Mouse (Mus musculus) liver, embryonic 16.5 days (tissue): ENCODE measurements at regions not wholly inside any gene's neighbourhood (a gene's known extent, or its start where the extent isn't known, plus 50 kb on each side); places are given as distances from the start of the nearest gene placed in this dataset.
"Not testable (repeated sequence)": the region's sequence is repeated elsewhere in the genome, so short reads cannot be mapped to it uniquely, and the experiment has no call there.

ENCODE experiments used
- ATAC-seq: fragments of 200-750 bp; cut with Nextera tagmentation; 2 replicates; pipeline ENCODE4 v1.8.0; 2017; ENCODE audit warnings: low read depth, mild to moderate bottlenecking, moderate number of reproducible peaks, moderate library complexity
- H3K27ac ChIP-seq: fragments of 300-500 bp; sonication (generic); 2 replicates; pipeline ENCODE4 v1.5.1; 2014; ENCODE audit warnings: mild to moderate bottlenecking, low read length
- H3K27me3 ChIP-seq: fragments of 300-500 bp; sonication (generic); 2 replicates; pipeline ENCODE4 v1.6.1; 2014; ENCODE audit warnings: low read depth, low read length, mixed read lengths; ENCODE audit not compliant: control insufficient read depth, insufficient read depth
- H3K36me3 ChIP-seq: fragments of 300-500 bp; sonication (generic); 2 replicates; pipeline ENCODE4 v1.6.1; 2014; ENCODE audit warnings: mild to moderate bottlenecking; ENCODE audit not compliant: control insufficient read depth, insufficient read depth
- H3K4me1 ChIP-seq: fragments of 300-500 bp; sonication (generic); 2 replicates; pipeline ENCODE4 v1.6.1; 2014; ENCODE audit warnings: low read depth, low read length, mixed read lengths; ENCODE audit not compliant: control insufficient read depth
- H3K4me2 ChIP-seq: fragments of 300-500 bp; sonication (generic); 2 replicates; pipeline ENCODE4 v1.6.1; 2014; ENCODE audit warnings: low read depth, low read length, mixed read lengths
- H3K4me3 ChIP-seq: fragments of 300-500 bp; sonication (generic); 2 replicates; pipeline ENCODE4 v1.5.1; 2014; ENCODE audit warnings: low read depth, mild to moderate bottlenecking, low read length
- H3K9ac ChIP-seq: fragments of 300-500 bp; sonication (generic); 2 replicates; pipeline ENCODE4 v1.6.1; 2014; ENCODE audit warnings: low read depth, low read length
- H3K9me3 ChIP-seq: fragments of 300-500 bp; sonication (generic); replicated peaks from 2 replicates; pipeline ENCODE4 v1.6.1; 2016; ENCODE audit warnings: low read length; ENCODE audit not compliant: control insufficient read depth
- WGBS: fragments of 180-500 bp; shearing (Covaris S2); extraction: QIAGEN DNeasy Blood & Tissue Kit; methylation state at CpG from one replicate; pipeline ENCODE4 v1.1.7; 2014; ENCODE audit not compliant: insufficient replicate concordance; 5-methylcytosine and 5-hydroxymethylcytosine counted together

DNA sequence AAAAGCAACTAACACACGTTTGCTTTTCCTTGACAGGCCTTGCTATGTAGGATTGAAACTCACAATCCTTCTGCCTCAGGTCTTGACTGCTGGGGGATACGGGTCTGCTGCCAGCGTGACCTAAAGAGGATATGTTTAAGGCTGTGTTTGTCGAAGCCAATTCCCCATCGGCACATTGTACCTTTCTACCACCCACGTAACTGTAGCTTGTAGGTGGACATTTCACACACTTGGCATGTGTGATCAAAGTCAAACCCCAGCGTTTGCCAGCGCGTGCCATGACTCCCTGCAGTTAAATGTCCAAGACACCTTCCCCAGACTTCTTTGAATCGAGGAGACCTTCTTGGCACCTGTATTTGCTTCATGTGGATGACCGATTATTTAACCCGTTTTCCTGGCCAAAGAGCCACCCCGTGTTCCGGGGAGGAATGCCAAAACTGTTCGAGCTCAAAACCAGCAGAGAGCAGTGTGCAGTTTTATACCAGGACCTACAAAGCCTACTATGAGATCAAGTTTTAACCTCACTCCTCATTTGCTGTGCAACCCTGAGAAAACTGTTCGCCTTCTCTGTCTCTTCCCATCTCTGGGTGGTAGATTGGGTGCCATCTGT, 395.4 kb upstream of the Zfp507 start:
- H3K36me3 ChIP-seq = no peaks in the 10 kb centered on the region

DNA sequence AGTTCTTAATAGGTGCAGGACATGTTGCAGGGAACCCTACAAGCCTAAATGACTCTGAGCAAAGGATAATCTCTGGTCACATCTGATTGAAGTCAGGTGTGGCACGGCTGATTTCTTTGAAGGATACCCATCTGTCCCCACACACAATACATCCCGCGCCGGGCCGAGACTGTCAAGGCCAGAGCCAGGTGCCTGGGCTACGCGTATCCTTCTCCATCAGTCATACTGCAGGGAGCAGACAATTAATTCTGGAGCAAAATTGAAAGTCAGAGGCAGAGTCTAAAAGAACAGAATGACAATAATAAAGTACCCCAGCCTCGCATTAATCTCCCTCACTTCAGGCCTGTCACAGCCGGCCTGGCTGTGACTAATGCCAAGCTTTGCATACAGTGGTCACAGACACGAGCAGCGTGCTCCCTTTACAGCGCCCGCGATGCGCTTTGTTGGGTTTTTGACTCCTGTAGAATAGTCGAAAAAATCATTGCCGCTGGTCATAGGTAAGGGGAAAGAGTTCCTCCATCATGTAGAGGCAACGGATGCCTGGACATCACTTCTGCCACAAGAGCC, 393.4 kb upstream of the Zfp507 start:
- 80% methylated on average over 18 of the region's 18 CpGs for WGBS
- Histone ChIP-seq H3K36me3 (no peaks in the 10 kb centered on the region), H3K4me2 (no peak overlapping the region), H3K4me3 (no peak overlapping the region), H3K27ac (no peak overlapping the region), H3K4me1 (no peaks in the 10 kb centered on the region), H3K27me3 (no peaks in the 10 kb centered on the region), H3K9ac (no peak overlapping the region), H3K9me3 (no peaks in the 10 kb centered on the region)
- ATAC-seq = no peak

More for the DNA sequence above, 395.4 kb upstream of the Zfp507 start:
- no peaks in the 10 kb centered on the region for H3K27me3 ChIP-seq
- no peak overlapping the region for H3K9ac ChIP-seq
- H3K4me3 ChIP-seq = no peak overlapping the region
- no peaks in the 10 kb centered on the region for H3K9me3 ChIP-seq
- no peak overlapping the region for H3K27ac ChIP-seq
- H3K4me2 ChIP-seq = no peak overlapping the region
- no peaks in the 10 kb centered on the region for H3K4me1 ChIP-seq
- ATAC-seq = no peak
- WGBS = 69% methylated on average over 16 of the region's 16 CpGs

DNA sequence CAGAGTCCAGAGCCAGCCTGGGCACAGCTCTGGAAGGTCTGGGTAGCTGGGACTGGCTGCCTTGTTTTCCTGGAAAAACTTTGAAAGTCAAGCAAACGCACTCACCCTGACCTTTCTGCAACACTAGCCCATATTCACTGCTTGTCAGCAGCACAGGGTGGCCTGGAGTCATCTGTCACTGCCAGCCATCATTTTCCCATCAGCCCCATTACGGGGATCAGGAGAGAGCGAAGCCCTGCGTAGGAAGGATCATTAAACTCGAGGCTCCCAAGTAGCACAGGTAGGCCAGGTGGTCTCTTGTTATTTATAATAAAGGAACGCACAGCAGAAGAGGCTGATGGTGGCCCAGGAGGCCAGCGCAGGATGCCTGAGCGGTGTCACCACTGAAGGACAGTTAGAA, 389.8 kb upstream of the Zfp507 start:
- Histone ChIP-seq H3K27me3 (no peaks in the 10 kb centered on the region), H3K4me3 (no peak overlapping the region), H3K9me3 (no peaks in the 10 kb centered on the region), H3K4me1 (no peaks in the 10 kb centered on the region), H3K4me2 (no peak overlapping the region), H3K27ac (no peak overlapping the region), H3K36me3 (no peaks in the 10 kb centered on the region), H3K9ac (no peak overlapping the region)
- 66% methylated on average over 8 of the region's 8 CpGs for WGBS
- ATAC-seq = no peak

DNA sequence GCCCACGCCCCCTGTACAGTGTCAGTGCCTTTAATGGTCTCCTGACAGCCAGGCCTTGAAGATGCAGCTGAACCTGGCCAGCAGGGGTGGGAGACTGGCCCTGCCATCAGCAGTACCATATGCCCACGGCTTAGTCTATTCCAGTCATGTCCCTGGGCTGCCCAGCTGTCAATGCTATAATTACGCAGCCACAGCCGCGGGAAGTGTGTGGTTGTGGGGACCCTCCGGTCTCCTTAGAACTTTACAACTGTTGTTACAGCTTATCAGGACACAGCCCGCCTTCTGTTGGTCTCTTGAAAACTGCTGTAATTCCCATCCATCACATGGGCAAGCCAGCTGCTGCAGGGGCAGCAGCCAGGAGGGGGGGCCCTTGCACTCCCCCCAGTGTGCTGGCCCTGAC, 375.1 kb upstream of the Zfp507 start:
- WGBS = 32% methylated on average over 7 of the region's 7 CpGs
- no peaks in the 10 kb centered on the region for H3K4me1 ChIP-seq
- H3K36me3 ChIP-seq = no peaks in the 10 kb centered on the region
- no peak overlapping the region for H3K9ac ChIP-seq
- H3K4me3 ChIP-seq = no peak overlapping the region
- no peak overlapping the region for H3K27ac ChIP-seq
- no peaks in the 10 kb centered on the region for H3K9me3 ChIP-seq
- no peak overlapping the region for H3K4me2 ChIP-seq
- H3K27me3 ChIP-seq = no peaks in the 10 kb centered on the region
- ATAC-seq = no peak

DNA sequence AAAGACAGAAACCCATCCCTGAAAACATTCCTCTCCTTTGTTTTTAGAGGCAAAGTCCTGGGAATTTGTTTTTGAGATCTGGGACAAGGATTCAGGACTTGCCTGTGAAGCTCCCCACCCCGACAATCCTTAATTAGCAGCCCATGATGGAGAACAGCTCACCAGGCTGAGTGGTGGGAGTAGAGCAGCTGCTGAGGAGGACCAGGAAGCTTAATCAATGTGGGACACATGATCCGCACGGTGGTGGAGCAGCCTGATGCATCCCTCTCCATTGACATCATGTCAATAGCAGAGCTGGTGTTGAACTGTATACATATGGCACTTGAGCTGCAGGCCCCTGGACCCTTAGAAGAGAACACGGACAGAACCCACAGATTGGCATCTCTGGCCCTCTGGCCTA, 372.5 kb upstream of the Zfp507 start:
- no peak for ATAC-seq
- no peak overlapping the region for H3K4me2 ChIP-seq
- no peaks in the 10 kb centered on the region for H3K9me3 ChIP-seq
- 64% methylated on average over 4 of the region's 4 CpGs for WGBS
- no peaks in the 10 kb centered on the region for H3K4me1 ChIP-seq
- no peak overlapping the region for H3K9ac ChIP-seq
- no peak overlapping the region for H3K27ac ChIP-seq
- no peaks in the 10 kb centered on the region for H3K27me3 ChIP-seq
- no peaks in the 10 kb centered on the region for H3K36me3 ChIP-seq
- H3K4me3 ChIP-seq = no peak overlapping the region

DNA sequence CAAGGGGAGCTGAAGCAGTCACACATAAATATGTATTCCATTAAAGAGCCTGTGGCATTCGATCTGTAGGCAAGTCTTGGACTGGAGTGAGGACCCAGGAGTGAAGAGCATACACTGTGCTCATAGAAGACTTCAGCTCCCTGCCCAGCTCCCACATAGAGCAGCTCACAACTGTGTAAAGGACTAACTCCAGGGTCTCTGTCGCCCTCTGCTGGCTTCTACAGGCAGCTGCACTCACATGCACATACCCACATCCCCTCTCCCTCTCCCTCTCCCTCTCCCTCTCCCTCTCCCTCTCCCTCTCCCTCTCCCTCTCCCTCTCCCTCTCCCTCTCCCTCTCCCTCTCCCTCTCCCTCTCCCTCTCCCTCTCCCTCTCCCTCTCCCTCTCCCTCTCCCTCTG, 369.7 kb upstream of the Zfp507 start:
- H3K36me3 ChIP-seq, H3K27ac ChIP-seq, H3K4me1 ChIP-seq, H3K9me3 ChIP-seq, H3K9ac ChIP-seq, ATAC-seq, H3K4me2 ChIP-seq, H3K4me3 ChIP-seq, H3K27me3 ChIP-seq: not testable (repeated sequence)
- 19% methylated on average over 2 of the region's 2 CpGs for WGBS

DNA sequence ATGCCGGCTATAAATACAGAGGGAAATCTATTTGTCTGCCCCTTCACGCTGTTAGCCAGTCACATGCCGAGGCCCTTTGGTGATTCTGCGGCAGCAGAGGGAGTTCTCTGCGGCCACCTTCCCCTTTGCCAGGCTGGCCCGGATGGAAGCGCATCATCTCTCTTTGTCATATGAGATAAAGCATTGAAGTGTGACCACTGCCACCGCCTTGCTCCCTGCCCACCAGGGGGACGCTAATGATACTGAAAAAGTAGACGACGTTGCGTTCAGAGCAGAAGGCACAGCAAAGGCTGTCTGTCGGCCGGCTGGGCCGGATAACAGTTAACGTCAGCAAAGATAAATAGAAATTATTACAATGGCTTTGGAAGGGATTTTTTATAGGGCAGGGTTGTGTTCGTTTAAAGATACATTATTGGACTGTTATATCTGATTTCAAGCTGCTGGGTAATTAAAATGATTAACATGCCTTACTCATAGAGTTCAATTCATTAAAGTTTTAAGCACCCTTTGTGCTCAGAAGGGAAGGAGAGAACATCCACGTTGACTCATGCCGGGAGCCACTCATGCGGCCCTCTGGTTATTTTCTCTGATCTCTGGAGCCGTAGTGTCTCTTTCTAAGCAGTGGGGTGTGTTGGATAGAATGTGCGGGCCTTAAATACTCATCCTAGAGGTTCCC, 354.6 kb upstream of the Zfp507 start:
- Histone ChIP-seq H3K9me3 (no peaks in the 10 kb centered on the region), H3K36me3 (no peaks in the 10 kb centered on the region), H3K4me1 (no peaks in the 10 kb centered on the region), H3K9ac (no peak overlapping the region), H3K4me3 (no peak overlapping the region), H3K27me3 (no peaks in the 10 kb centered on the region), H3K27ac (no peak overlapping the region), H3K4me2 (no peak overlapping the region)
- no peak for ATAC-seq
- WGBS = 68% methylated on average over 22 of the region's 22 CpGs

DNA sequence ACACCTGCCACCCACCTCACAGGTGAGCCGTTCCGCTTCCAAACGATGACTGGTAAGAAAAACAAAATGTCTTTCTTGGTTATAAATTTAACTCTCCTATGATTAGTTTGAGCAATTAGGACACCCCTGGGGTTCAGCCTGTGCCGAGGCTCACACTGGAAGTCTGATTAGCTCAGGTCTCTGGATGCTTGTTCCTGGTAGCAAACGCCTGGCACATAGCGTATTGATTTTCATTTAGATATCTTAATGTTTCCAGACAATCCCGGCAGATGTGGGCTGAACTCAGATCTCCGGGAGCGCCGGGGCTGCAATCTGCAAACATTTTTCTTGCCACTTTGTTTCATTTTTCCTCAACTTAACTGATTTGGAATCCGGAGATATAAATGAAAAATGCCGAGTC, 353.8 kb upstream of the Zfp507 start:
- Histone ChIP-seq H3K27ac (no peak overlapping the region), H3K36me3 (no peaks in the 10 kb centered on the region), H3K9me3 (no peaks in the 10 kb centered on the region), H3K4me2 (no peak overlapping the region), H3K27me3 (no peaks in the 10 kb centered on the region), H3K4me3 (no peak overlapping the region), H3K9ac (no peak overlapping the region), H3K4me1 (no peaks in the 10 kb centered on the region)
- WGBS = 70% methylated on average over 12 of the region's 12 CpGs
- ATAC-seq = no peak

DNA sequence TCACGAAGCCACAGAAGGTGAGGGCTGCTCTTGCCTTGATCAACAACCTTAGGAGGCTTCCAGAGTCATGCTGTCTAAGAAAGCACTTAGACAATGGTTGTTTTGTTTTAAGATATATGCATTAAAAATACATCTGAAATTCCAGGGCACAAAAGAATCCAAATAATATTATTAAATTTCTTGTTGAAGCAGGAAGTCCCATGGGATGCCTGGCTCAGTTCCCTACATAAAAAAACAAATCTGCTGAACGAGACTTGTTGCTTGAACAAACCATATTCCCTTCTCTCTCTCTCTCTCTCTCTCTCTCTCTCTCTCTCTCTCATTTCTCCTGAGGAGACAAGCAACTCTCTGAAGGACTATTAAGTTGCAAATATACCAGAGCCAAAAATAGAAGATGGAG, 352.8 kb upstream of the Zfp507 start:
- Histone ChIP-seq H3K4me1 (no peaks in the 10 kb centered on the region), H3K36me3 (no peaks in the 10 kb centered on the region), H3K27ac (no peak overlapping the region), H3K9ac (no peak overlapping the region), H3K4me3 (no peak overlapping the region), H3K4me2 (no peak overlapping the region), H3K9me3 (no peaks in the 10 kb centered on the region), H3K27me3 (no peaks in the 10 kb centered on the region)
- 55% methylated on average over 2 of the region's 2 CpGs for WGBS
- no peak for ATAC-seq
